Mouse (Mus musculus) subcutaneous adipose tissue, adult 2 months (tissue): ENCODE results near the gene Olfr354. TPM values are rescaled to one million over a fixed set of nuclear protein-coding genes. Genes with fewer than 3 reads are reported as not detected.

Source experiments
- polyA plus RNA-seq: library from polyadenylated mRNA; depleted of rRNA; stranded (reverse); fragments of >200 nt; gene quantifications from 2 replicates; pipeline ENCODE4 v1.2.3, GENCODE M21; 2012; ENCODE audit warnings: low replicate concordance; rRNA removed

Gene Olfr354
- not detected in 2 replicates for polyA plus RNA-seq

DNA sequence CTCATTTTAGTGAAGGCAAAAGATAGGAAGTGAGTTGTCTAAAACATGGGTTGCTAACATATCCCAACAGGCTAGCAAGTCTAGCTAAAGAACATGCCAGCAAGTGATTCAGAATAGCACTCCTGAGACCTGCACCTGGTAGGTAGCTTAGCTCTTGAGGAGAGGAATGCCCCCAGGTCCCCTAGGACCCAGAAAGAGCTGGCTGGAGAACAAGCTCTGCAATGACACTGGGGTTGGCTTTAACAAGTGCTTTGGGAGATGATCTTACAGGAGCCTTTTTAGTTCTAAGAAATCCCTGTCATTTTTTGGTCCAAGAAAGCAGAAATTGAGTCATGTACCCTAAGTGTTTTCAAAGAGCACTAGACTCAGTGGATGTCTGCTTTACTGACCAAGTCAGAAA, at the start of gene Olfr354:
Gene Olfr354, plus strand, starts transcription at position 301 of the 400 bp plus-strand sequence.

GRCm38 (mm10) chr2:36862560-36862959, 42.9 kb upstream of the Olfr354 start, which contains the start of gene Olfr351:
TSS of gene Olfr351 (minus strand) at chr2:36862660.

GRCm38 (mm10) chr2:36868160-36868559, 37.3 kb upstream of the Olfr354 start, which contains the start of gene Olfr352:
TSS of gene Olfr352 (plus strand) at chr2:36868460.

DNA sequence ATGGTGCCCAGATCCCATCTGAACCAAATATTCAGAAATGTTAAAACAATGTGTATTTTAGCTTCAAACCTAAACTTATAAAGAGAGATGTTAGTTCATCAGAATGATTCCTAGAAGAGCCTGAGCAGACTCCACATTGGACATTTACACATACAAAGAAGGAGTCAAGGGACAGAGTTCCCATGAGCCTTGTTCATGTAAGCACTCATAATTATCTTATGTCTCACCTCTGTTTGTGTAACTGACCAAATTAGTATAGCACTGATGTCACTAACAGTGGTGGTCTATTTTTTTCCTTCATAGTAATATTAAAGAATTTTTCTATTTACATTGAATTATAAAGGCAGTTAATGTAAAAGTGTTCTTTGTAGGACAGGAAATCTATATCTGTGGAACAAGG, 12.6 kb upstream of the Olfr354 start, which contains the start of gene Olfr353:
Gene Olfr353, minus strand, starts transcription at position 101 of the 400 bp plus-strand sequence.

DNA sequence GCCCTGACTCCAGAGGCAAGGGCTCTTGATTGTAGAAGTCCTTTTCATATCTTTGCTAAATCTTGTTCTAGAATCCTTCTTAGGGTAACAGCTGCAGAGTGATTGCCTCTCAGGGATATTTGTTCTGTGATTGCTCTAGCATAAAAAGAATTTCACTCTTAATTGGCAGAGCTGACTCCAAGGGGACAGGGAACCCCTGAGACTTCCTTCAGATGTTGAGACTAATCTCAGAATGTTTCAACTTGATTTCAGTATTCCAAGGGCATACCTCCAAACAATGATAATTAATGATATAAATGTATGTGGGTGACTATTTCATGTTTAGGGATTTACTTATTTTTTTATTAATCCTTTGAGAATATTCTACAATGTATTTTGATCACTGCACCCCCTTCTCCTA, 23.3 kb downstream of the Olfr354 start, which contains the start of gene Olfr355:
Gene Olfr355, minus strand, starts transcription at position 101 of the 400 bp plus-strand sequence.

GRCm38 (mm10) chr2:36936821-36937220, 31.3 kb downstream of the Olfr354 start, which contains the start of gene Olfr356:
TSS of gene Olfr356 (plus strand) at chr2:36937121.

Other genes starting within 250 kb of the Olfr354 start
- gene Olfr346, start 219.9 kb upstream of the Olfr354 start, polyA plus RNA-seq: not detected in 2 replicates
- gene Olfr347, start 173.8 kb upstream of the Olfr354 start, polyA plus RNA-seq: not detected in 2 replicates
- gene Olfr348, start 121.4 kb upstream of the Olfr354 start, polyA plus RNA-seq: not detected in 2 replicates
- not detected in 2 replicates for gene Olfr50, start 115.1 kb upstream of the Olfr354 start, polyA plus RNA-seq
- gene Olfr3, start 88.6 kb upstream of the Olfr354 start, polyA plus RNA-seq: not detected in 2 replicates
- not detected in 2 replicates for gene Olfr350, start 59.4 kb upstream of the Olfr354 start, polyA plus RNA-seq
- not detected in 2 replicates for gene Olfr351, start 43.0 kb upstream of the Olfr354 start, polyA plus RNA-seq
- gene Olfr352, start 37.2 kb upstream of the Olfr354 start, polyA plus RNA-seq: not detected in 2 replicates
- not detected in 2 replicates for gene Olfr353, start 12.7 kb upstream of the Olfr354 start, polyA plus RNA-seq
- not detected in 2 replicates for gene Olfr355, start 23.2 kb downstream of the Olfr354 start, polyA plus RNA-seq
- gene Olfr356, start 31.4 kb downstream of the Olfr354 start, polyA plus RNA-seq: not detected in 2 replicates
- not detected in 2 replicates for gene Olfr357, start 88.1 kb downstream of the Olfr354 start, polyA plus RNA-seq
- gene Olfr358, start 103.7 kb downstream of the Olfr354 start, polyA plus RNA-seq: not detected in 2 replicates
- not detected in 2 replicates for gene Olfr360, start 160.1 kb downstream of the Olfr354 start, polyA plus RNA-seq
- gene Olfr361, start 183.6 kb downstream of the Olfr354 start, polyA plus RNA-seq: not detected in 2 replicates
- not detected in 2 replicates for gene Olfr362, start 212.2 kb downstream of the Olfr354 start, polyA plus RNA-seq
- not detected in 2 replicates for gene Olfr364-ps1, start 233.6 kb downstream of the Olfr354 start, polyA plus RNA-seq